Mouse (Mus musculus): ENCODE measurements at regions not wholly inside any gene's neighbourhood (a gene's known extent, or its start where the extent isn't known, plus 50 kb on each side); places are given as distances from the start of the nearest gene placed in this dataset.

- no peak for DNase-seq
- H3K27me3 ChIP-seq (ENCODE audit: control insufficient read depth, insufficient read depth, low read length): no peaks in the 10 kb centered on the region
- H3K79me2 ChIP-seq (replicated peaks; ENCODE audit: control insufficient read depth, insufficient read depth, low read length): no peaks in the 10 kb centered on the region
- no peak overlapping the region for H3K4me3 ChIP-seq
- H3K27ac ChIP-seq: no peak overlapping the region
- TF ChIP-seq EP300 (IDR thresholded peaks at IDR 0.05; ENCODE audit: insufficient read depth, low read depth, low read length) (no peak), CTCF (IDR thresholded peaks at IDR 0.05) (no peak), POLR2A (IDR thresholded peaks at IDR 0.05; ENCODE audit: insufficient read depth, low read depth, low read length) (no peak)
- no peaks in the 10 kb centered on the region for H3K36me3 ChIP-seq (ENCODE audit: control insufficient read depth, insufficient read depth, low read length)
- intact Hi-C loops (cut with DNase I): no loop called here
- WGBS: 91% methylated on average over 2 of the region's 2 CpGs
- no peak overlapping the region for H3K9ac ChIP-seq (ENCODE audit: low read depth, low read length)
- H3K4me1 ChIP-seq (ENCODE audit: control insufficient read depth, insufficient read depth, low read length): no peaks in the 10 kb centered on the region; the same call in 1 of the 2 replicates
Observed at GRCm38 (mm10) chr4:81927176-81927714, 484.6 kb upstream of the Mpdz start.

DNA sequence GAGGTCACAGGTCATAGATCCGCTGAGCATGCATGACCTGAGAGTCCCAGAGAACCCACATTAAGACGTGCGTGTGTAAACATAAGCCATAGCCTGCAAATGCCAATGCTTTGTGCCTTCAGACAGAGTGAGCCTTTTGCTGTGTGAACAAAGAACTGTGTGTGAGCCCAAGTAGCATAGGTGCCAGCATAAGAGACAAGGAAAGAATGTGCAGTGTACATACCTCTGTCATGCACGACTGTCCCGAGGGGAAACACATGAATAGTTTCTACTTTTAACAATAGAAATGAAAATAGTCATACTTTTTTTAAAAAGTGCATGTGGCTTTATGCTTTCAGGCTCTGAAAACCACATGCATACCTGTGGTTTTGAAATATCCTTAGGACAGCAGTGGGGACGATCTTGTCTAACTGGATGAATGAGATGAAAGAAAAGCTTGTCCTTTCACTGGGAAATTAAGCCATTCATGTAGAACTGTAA is 484.1 kb upstream of the Mpdz start:
- H3K9ac ChIP-seq (ENCODE audit: low read depth, low read length): no peak overlapping the region
- no peaks in the 10 kb centered on the region; the same call in 1 of the 2 replicates for H3K4me1 ChIP-seq (ENCODE audit: control insufficient read depth, insufficient read depth, low read length)
- 63% methylated on average over 6 of the region's 6 CpGs for WGBS
- no peak for DNase-seq
- H3K27ac ChIP-seq: no peak overlapping the region
- H3K27me3 ChIP-seq (ENCODE audit: control insufficient read depth, insufficient read depth, low read length): no peaks in the 10 kb centered on the region
- H3K79me2 ChIP-seq (replicated peaks; ENCODE audit: control insufficient read depth, insufficient read depth, low read length): no peaks in the 10 kb centered on the region
- no peak overlapping the region for H3K4me3 ChIP-seq
- intact Hi-C loops (cut with DNase I): no loop called here
- TF ChIP-seq POLR2A (IDR thresholded peaks at IDR 0.05; ENCODE audit: insufficient read depth, low read depth, low read length) (no peak), EP300 (IDR thresholded peaks at IDR 0.05; ENCODE audit: insufficient read depth, low read depth, low read length) (no peak), CTCF (IDR thresholded peaks at IDR 0.05) (no peak)
- H3K36me3 ChIP-seq (ENCODE audit: control insufficient read depth, insufficient read depth, low read length): no peaks in the 10 kb centered on the region

DNA sequence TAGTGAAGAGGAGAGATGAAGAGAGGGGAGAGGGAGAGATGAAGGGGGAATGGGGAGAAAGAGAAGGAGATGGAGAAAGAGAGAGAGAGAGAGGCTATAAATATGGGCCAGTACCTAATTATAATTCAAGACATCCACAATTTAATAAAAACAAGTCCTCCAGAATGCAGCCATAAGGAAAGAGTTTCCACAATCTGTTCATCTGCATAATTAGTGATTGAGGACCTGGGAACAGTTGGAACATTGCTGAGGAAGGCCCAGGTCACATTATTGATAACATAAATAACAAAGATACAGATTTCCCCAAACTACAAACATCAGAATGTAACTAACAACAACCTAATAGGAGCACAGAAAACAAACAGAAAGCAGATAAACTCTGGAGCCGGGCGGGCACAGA is 483.0 kb upstream of the Mpdz start:
- Histone ChIP-seq H3K4me1 (ENCODE audit: control insufficient read depth, insufficient read depth, low read length) (no peaks in the 10 kb centered on the region; the same call in 1 of the 2 replicates), H3K27me3 (ENCODE audit: control insufficient read depth, insufficient read depth, low read length) (no peaks in the 10 kb centered on the region), H3K79me2 (replicated peaks; ENCODE audit: control insufficient read depth, insufficient read depth, low read length) (no peaks in the 10 kb centered on the region), H3K9ac (ENCODE audit: low read depth, low read length) (no peak overlapping the region), H3K4me3 (no peak overlapping the region), H3K36me3 (ENCODE audit: control insufficient read depth, insufficient read depth, low read length) (no peaks in the 10 kb centered on the region), H3K27ac (no peak overlapping the region)
- 60% methylated on average over 2 of the region's 2 CpGs for whole genome bisulfite sequencing
- TF ChIP-seq EP300 (IDR thresholded peaks at IDR 0.05; ENCODE audit: insufficient read depth, low read depth, low read length) (no peak), CTCF (IDR thresholded peaks at IDR 0.05) (no peak), POLR2A (IDR thresholded peaks at IDR 0.05; ENCODE audit: insufficient read depth, low read depth, low read length) (no peak)
- intact Hi-C loops (cut with DNase I): no loop called here
- no peak for DNase-seq

DNA sequence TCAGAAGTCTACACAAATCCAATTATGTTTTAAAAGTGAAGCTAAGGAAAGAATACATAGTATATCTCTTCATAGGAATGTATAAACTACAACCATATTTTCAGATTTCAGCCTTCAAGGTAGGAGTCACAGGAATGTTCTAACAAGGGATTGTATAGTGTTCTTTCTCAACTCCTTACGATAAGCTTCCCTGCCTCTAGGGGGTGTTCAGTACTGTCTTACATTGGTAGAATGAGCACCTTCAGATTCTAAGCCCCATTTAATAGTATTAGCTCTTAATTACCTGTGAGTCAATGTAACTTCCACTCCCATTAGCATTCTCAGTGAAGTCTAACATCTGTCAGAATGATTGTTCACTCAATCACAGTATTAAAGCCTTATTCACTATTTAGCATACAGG is 481.5 kb upstream of the Mpdz start:
- Histone ChIP-seq H3K27me3 (ENCODE audit: control insufficient read depth, insufficient read depth, low read length) (no peaks in the 10 kb centered on the region), H3K4me1 (ENCODE audit: control insufficient read depth, insufficient read depth, low read length) (no peaks in the 10 kb centered on the region; the same call in 1 of the 2 replicates), H3K36me3 (ENCODE audit: control insufficient read depth, insufficient read depth, low read length) (no peaks in the 10 kb centered on the region), H3K27ac (no peak overlapping the region), H3K79me2 (replicated peaks; ENCODE audit: control insufficient read depth, insufficient read depth, low read length) (no peaks in the 10 kb centered on the region), H3K4me3 (no peak overlapping the region), H3K9ac (ENCODE audit: low read depth, low read length) (no peak overlapping the region)
- DNase-seq: no peak
- intact Hi-C loops (cut with DNase I): no loop called here
- 88% methylated on average over 1 of the region's 1 CpGs for WGBS
- TF ChIP-seq POLR2A (IDR thresholded peaks at IDR 0.05; ENCODE audit: insufficient read depth, low read depth, low read length) (no peak), CTCF (IDR thresholded peaks at IDR 0.05) (peak; percentile 40)

- Histone ChIP-seq H3K4me3 (no peak overlapping the region), H3K4me1 (ENCODE audit: control insufficient read depth, insufficient read depth, low read length) (no peaks in the 10 kb centered on the region), H3K79me2 (replicated peaks; ENCODE audit: control insufficient read depth, insufficient read depth, low read length) (no peaks in the 10 kb centered on the region), H3K27ac (no peak overlapping the region), H3K36me3 (ENCODE audit: control insufficient read depth, insufficient read depth, low read length) (no peaks in the 10 kb centered on the region), H3K9ac (ENCODE audit: low read depth, low read length) (no peak overlapping the region), H3K27me3 (ENCODE audit: control insufficient read depth, insufficient read depth, low read length) (no peaks in the 10 kb centered on the region)
- WGBS: 70% methylated on average over 3 of the region's 3 CpGs
- no peak for TF ChIP-seq CTCF (IDR thresholded peaks at IDR 0.05)
- no peak for TF ChIP-seq POLR2A (IDR thresholded peaks at IDR 0.05; ENCODE audit: insufficient read depth, low read depth, low read length)
- no peak for TF ChIP-seq EP300 (IDR thresholded peaks at IDR 0.05; ENCODE audit: insufficient read depth, low read depth, low read length)
- no peak for DNase-seq
- intact Hi-C loops (cut with DNase I): no loop called here
Observed at GRCm38 (mm10) chr4:81922876-81923275, 480.3 kb upstream of the Mpdz start.

GRCm38 (mm10) chr4:81914971-81915370 is 472.4 kb upstream of the Mpdz start:
- Histone ChIP-seq H3K9ac (ENCODE audit: low read depth, low read length) (no peak overlapping the region), H3K27ac (no peak overlapping the region), H3K79me2 (replicated peaks; ENCODE audit: control insufficient read depth, insufficient read depth, low read length) (no peaks in the 10 kb centered on the region), H3K27me3 (ENCODE audit: control insufficient read depth, insufficient read depth, low read length) (no peaks in the 10 kb centered on the region), H3K36me3 (ENCODE audit: control insufficient read depth, insufficient read depth, low read length) (no peaks in the 10 kb centered on the region), H3K4me3 (no peak overlapping the region), H3K4me1 (ENCODE audit: control insufficient read depth, insufficient read depth, low read length) (no peaks in the 10 kb centered on the region)
- DNase-seq: no peak
- intact Hi-C loops (cut with DNase I): loop anchor here (5.0 to 10.0 kb wide), 3 partner anchors 32 to 630 kb away; no protein-coding TSS in a partner anchor
- WGBS: 49% methylated on average over 2 of the region's 2 CpGs
- no peak for TF ChIP-seq CTCF (IDR thresholded peaks at IDR 0.05)
- TF ChIP-seq EP300 (IDR thresholded peaks at IDR 0.05; ENCODE audit: insufficient read depth, low read depth, low read length): no peak
- TF ChIP-seq POLR2A (IDR thresholded peaks at IDR 0.05; ENCODE audit: insufficient read depth, low read depth, low read length): no peak
